Mouse (Mus musculus) brain, embryonic 14.5 days (tissue): ENCODE measurements around the gene Mfsd14a.

Experiments
- CTCF ChIP-seq: fragments of 200-500 bp; IDR thresholded peaks from 2 replicates; pipeline ENCODE4 v1.5.1; 2012; ENCODE audit warnings: inconsistent platforms, mild to moderate bottlenecking, moderate library complexity, borderline replicate concordance; ENCODE audit not compliant: insufficient read depth, insufficient read length; ENCODE audit errors: extremely low read depth
- POLR2A ChIP-seq: fragments of 200-500 bp; IDR thresholded peaks from 2 replicates; pipeline ENCODE4 v1.6.1; 2012; ENCODE audit warnings: mild to moderate bottlenecking, inconsistent platforms, borderline replicate concordance; ENCODE audit not compliant: poor library complexity, insufficient read depth, insufficient read length, severe bottlenecking; ENCODE audit errors: extremely low read depth

- TF ChIP-seq CTCF: no peak
- no peak for TF ChIP-seq POLR2A
Observed at GRCm38 (mm10) chr3:116634091-116634490, 28.4 kb downstream of the Mfsd14a start.
